Mouse (Mus musculus): ENCODE results near the gene Trip13. TPM values are rescaled to one million over a fixed set of nuclear protein-coding genes. Genes with fewer than 3 reads are reported as not detected.

Trip13 gene
- polyA plus RNA-seq, 1 experiment = 0.34 TPM

GRCm38 (mm10) chr13:73953551-73954130, 16.1 kb upstream of the Trip13 start:
- DNase-seq = no peak
- H3K4me3 ChIP-seq (replicated peaks; ENCODE audit: extremely low read depth, low read depth, low read length) = no peak overlapping the region
- WGBS = 91% methylated on average over 1 of the region's 1 CpGs
- no peaks in the 10 kb centered on the region for H3K4me1 ChIP-seq (ENCODE audit: control insufficient read depth, insufficient read depth, low read length)
- TF ChIP-seq POLR2A (IDR thresholded peaks at IDR 0.05; ENCODE audit: borderline replicate concordance, extremely low read depth, low read depth, low read length) = no peak
- TF ChIP-seq CTCF (IDR thresholded peaks at IDR 0.05; ENCODE audit: insufficient read depth, low read length) = no peak

GRCm38 (mm10) chr13:73944606-73945005, 7.0 kb upstream of the Trip13 start:
- TF ChIP-seq POLR2A (IDR thresholded peaks at IDR 0.05; ENCODE audit: borderline replicate concordance, extremely low read depth, low read depth, low read length) (no peak), CTCF (IDR thresholded peaks at IDR 0.05; ENCODE audit: insufficient read depth, low read length) (no peak)
- Histone ChIP-seq H3K4me3 (replicated peaks; ENCODE audit: extremely low read depth, low read depth, low read length) (no peak overlapping the region), H3K4me1 (ENCODE audit: control insufficient read depth, insufficient read depth, low read length) (no peaks in the 10 kb centered on the region)
- DNase-seq = no peak
- 89% methylated on average over 9 of the region's 9 CpGs for WGBS

GRCm38 (mm10) chr13:73939101-73939500, 1.5 kb upstream of the Trip13 start:
- no peak for TF ChIP-seq POLR2A (IDR thresholded peaks at IDR 0.05; ENCODE audit: borderline replicate concordance, extremely low read depth, low read depth, low read length)
- no peak for TF ChIP-seq CTCF (IDR thresholded peaks at IDR 0.05; ENCODE audit: insufficient read depth, low read length)
- Histone ChIP-seq H3K4me3 (replicated peaks; ENCODE audit: extremely low read depth, low read depth, low read length) (no peak overlapping the region), H3K4me1 (ENCODE audit: control insufficient read depth, insufficient read depth, low read length) (peaks cover 3% of the 10 kb centered on the region; the same call in 1 of the 2 replicates)
- WGBS = 95% methylated on average over 5 of the region's 5 CpGs
- no peak for DNase-seq

GRCm38 (mm10) chr13:73938177-73938560, 585 bp upstream of the Trip13 start:
- 20% methylated on average over 13 of the region's 13 CpGs for WGBS
- H3K4me1 ChIP-seq (ENCODE audit: control insufficient read depth, insufficient read depth, low read length) = peaks cover 3% of the 10 kb centered on the region; the same call in 1 of the 2 replicates
- TF ChIP-seq CTCF (IDR thresholded peaks at IDR 0.05; ENCODE audit: insufficient read depth, low read length) (no peak), POLR2A (IDR thresholded peaks at IDR 0.05; ENCODE audit: borderline replicate concordance, extremely low read depth, low read depth, low read length) (no peak)
- no peak for DNase-seq
- peak overlapping the region; percentile 93 for H3K4me3 ChIP-seq (replicated peaks; ENCODE audit: extremely low read depth, low read depth, low read length)

- 10% methylated on average over 5 of the region's 5 CpGs for WGBS
- H3K4me3 ChIP-seq (replicated peaks; ENCODE audit: extremely low read depth, low read depth, low read length) = peak overlapping the region; percentile 93
- TF ChIP-seq CTCF (IDR thresholded peaks at IDR 0.05; ENCODE audit: insufficient read depth, low read length) (no peak), POLR2A (IDR thresholded peaks at IDR 0.05; ENCODE audit: borderline replicate concordance, extremely low read depth, low read depth, low read length) (no peak)
- H3K4me1 ChIP-seq (ENCODE audit: control insufficient read depth, insufficient read depth, low read length) = peaks cover 3% of the 10 kb centered on the region; the same call in 1 of the 2 replicates
- DNase-seq = no peak
These were observed 655 bp downstream of the Trip13 start for GRCm38 (mm10) chr13:73936938-73937320.

- WGBS = 92% methylated on average over 10 of the region's 10 CpGs
- TF ChIP-seq POLR2A (IDR thresholded peaks at IDR 0.05; ENCODE audit: borderline replicate concordance, extremely low read depth, low read depth, low read length) (no peak), CTCF (IDR thresholded peaks at IDR 0.05; ENCODE audit: insufficient read depth, low read length) (no peak)
- no peaks in the 10 kb centered on the region; the same call in 1 of the 2 replicates for H3K4me1 ChIP-seq (ENCODE audit: control insufficient read depth, insufficient read depth, low read length)
- no peak for DNase-seq
- no peak overlapping the region for H3K4me3 ChIP-seq (replicated peaks; ENCODE audit: extremely low read depth, low read depth, low read length)
These were observed 5.4 kb downstream of the Trip13 start for GRCm38 (mm10) chr13:73932201-73932600.

- WGBS = 94% methylated on average over 4 of the region's 4 CpGs
- no peak for DNase-seq
- TF ChIP-seq CTCF (IDR thresholded peaks at IDR 0.05; ENCODE audit: insufficient read depth, low read length) = no peak
- TF ChIP-seq POLR2A (IDR thresholded peaks at IDR 0.05; ENCODE audit: borderline replicate concordance, extremely low read depth, low read depth, low read length) = no peak
- Histone ChIP-seq H3K4me3 (replicated peaks; ENCODE audit: extremely low read depth, low read depth, low read length) (no peak overlapping the region), H3K4me1 (ENCODE audit: control insufficient read depth, insufficient read depth, low read length) (no peaks in the 10 kb centered on the region)
These were observed 24.5 kb downstream of the Trip13 start for GRCm38 (mm10) chr13:73913066-73913465.

GRCm38 (mm10) chr13:73907683-73908412, 29.7 kb downstream of the Trip13 start:
- H3K4me1 ChIP-seq (ENCODE audit: control insufficient read depth, insufficient read depth, low read length) = no peaks in the 10 kb centered on the region
- TF ChIP-seq CTCF (IDR thresholded peaks at IDR 0.05; ENCODE audit: insufficient read depth, low read length) (peak; percentile 55), POLR2A (IDR thresholded peaks at IDR 0.05; ENCODE audit: borderline replicate concordance, extremely low read depth, low read depth, low read length) (no peak)
- no peak for DNase-seq
- 58% methylated on average over 2 of the region's 2 CpGs for WGBS
- no peak overlapping the region for H3K4me3 ChIP-seq (replicated peaks; ENCODE audit: extremely low read depth, low read depth, low read length)

GRCm38 (mm10) chr13:73907136-73907535, 30.4 kb downstream of the Trip13 start:
- Histone ChIP-seq H3K4me3 (replicated peaks; ENCODE audit: extremely low read depth, low read depth, low read length) (no peak overlapping the region), H3K4me1 (ENCODE audit: control insufficient read depth, insufficient read depth, low read length) (no peaks in the 10 kb centered on the region)
- DNase-seq = no peak
- WGBS = 80% methylated on average over 5 of the region's 5 CpGs
- TF ChIP-seq POLR2A (IDR thresholded peaks at IDR 0.05; ENCODE audit: borderline replicate concordance, extremely low read depth, low read depth, low read length) (no peak), CTCF (IDR thresholded peaks at IDR 0.05; ENCODE audit: insufficient read depth, low read length) (no peak)

GRCm38 (mm10) chr13:73897561-73897960, 40.0 kb downstream of the Trip13 start:
- no peak overlapping the region for H3K4me3 ChIP-seq (replicated peaks; ENCODE audit: extremely low read depth, low read depth, low read length)
- no peak for DNase-seq
- TF ChIP-seq POLR2A (IDR thresholded peaks at IDR 0.05; ENCODE audit: borderline replicate concordance, extremely low read depth, low read depth, low read length) (no peak), CTCF (IDR thresholded peaks at IDR 0.05; ENCODE audit: insufficient read depth, low read length) (no peak)
- WGBS = 37% methylated on average over 3 of the region's 3 CpGs
- 0 out of 2 replicates have a peak, but pooled peaks cover 1% of the 10 kb centered on the region for H3K4me1 ChIP-seq (ENCODE audit: control insufficient read depth, insufficient read depth, low read length)

Data from lung, adult 2 months (tissue).